Mouse (Mus musculus): ENCODE measurements around the gene Ptpn3. TPM values are rescaled to one million over a fixed set of nuclear protein-coding genes. Genes with fewer than 3 reads are reported as not detected.

Ptpn3 gene
- total and polyA plus RNA-seq, 3 experiments, result 4.7 to 8.4 TPM; not detected in 1

DNA sequence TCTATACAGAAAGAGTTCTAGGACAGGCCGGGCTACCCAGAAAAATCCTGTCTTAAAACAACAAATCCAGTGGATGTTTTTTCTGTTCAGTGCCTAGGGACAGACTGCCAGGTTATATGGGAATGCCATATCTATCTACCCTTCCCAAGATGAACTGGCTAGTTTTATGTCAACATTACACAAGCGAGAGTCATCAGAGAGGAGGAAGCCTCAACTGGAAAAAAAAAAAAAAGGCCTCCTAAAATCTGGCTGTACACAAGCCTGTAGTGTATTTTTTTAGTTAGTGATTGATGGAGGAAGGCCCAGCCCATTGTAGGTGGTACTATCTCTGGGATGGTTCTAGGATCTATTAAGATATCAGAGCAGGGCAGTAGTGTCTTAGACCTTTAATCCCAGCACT, 16.4 kb downstream of the Ptpn3 start:
- no peak for DNase-seq (ENCODE audit: low read depth, low spot score)
- Histone ChIP-seq H3K79me2 (ENCODE audit: control insufficient read depth, insufficient read depth, low read length, poor library complexity) (no peaks in the 10 kb centered on the region; the same call in 1 of the 2 replicates), H3K9me3 (replicated peaks; ENCODE audit: insufficient read depth, low read length) (no peaks in the 10 kb centered on the region), H3K4me1 (ENCODE audit: control insufficient read depth in 1 of 2, insufficient read depth in 2 of 2, low read length in 2 of 2) (0 out of 4 replicates have a peak, but pooled peaks cover 2 to 4% of the 10 kb centered on the region in 2 experiments), H3K27ac (ENCODE audit: control insufficient read depth, low read depth, low read length) (no peak overlapping the region), H3K27me3 (ENCODE audit: control insufficient read depth in 1 of 2, insufficient read depth in 2 of 2, low read length in 2 of 2) (no peaks in the 10 kb centered on the region), H3K9ac (ENCODE audit: control insufficient read depth, low read depth, low read length, poor library complexity, severe bottlenecking) (no peak overlapping the region), H3K36me3 (ENCODE audit: control insufficient read depth in 1 of 2, insufficient read depth in 2 of 2, low read length in 2 of 2) (peaks cover 0 to 5% of the 10 kb centered on the region in 2 experiments; a peak in 2 of 4 replicates), H3K4me3 (ENCODE audit: control insufficient read depth in 1 of 2, insufficient read depth in 1 of 2, low read depth in 2 of 2, low read length in 2 of 2) (no peak overlapping the region)
- no peak for TF ChIP-seq CHD1 (IDR thresholded peaks at IDR 0.05; ENCODE audit: low read depth, low read length)
- no peak for TF ChIP-seq E2F4 (IDR thresholded peaks at IDR 0.05; ENCODE audit: borderline replicate concordance, low read depth, low read length)
- no peak for TF ChIP-seq MEF2A (IDR thresholded peaks at IDR 0.05; ENCODE audit: extremely low read depth, insufficient replicate concordance, low read depth, low read length, poor library complexity, severe bottlenecking)
- no peak for TF ChIP-seq SMC3 (IDR thresholded peaks at IDR 0.05; ENCODE audit: low read depth, low read length)

DNA sequence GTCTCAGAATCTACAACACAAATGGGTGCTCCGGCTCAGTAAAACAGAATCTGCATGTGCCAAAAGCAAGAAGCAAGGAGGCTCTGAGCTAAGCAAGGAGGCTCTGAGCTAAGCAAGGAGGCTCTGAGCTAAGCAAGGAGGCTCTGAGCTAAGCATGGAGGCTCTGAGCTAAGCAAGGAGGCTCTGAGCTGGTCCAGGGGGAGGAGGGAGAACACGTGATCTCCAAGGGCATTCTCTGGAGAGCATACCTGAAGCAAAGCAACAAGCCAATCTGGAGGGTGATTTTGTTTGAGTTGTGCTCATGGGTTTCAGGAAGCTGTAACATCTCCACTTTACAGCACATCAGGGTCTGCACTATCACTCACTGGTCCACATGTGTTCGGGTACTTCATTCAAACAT, 18.4 kb downstream of the Ptpn3 start:
- H3K4me1 ChIP-seq (ENCODE audit: control insufficient read depth in 1 of 2, insufficient read depth in 2 of 2, low read length in 2 of 2), result peaks cover 0 to 9% of the 10 kb centered on the region in 2 experiments; a peak in 1 of 4 replicates

GRCm38 (mm10) chr4:57282630-57283029, 19.0 kb downstream of the Ptpn3 start:
- Histone ChIP-seq H3K4me1 (ENCODE audit: control insufficient read depth in 1 of 2, insufficient read depth in 2 of 2, low read length in 2 of 2) (peaks cover 0 to 5% of the 10 kb centered on the region in 2 experiments; a peak in 1 of 4 replicates), H3K27me3 (ENCODE audit: control insufficient read depth in 1 of 2, insufficient read depth in 2 of 2, low read length in 2 of 2) (no peaks in the 10 kb centered on the region), H3K4me3 (ENCODE audit: control insufficient read depth in 1 of 2, insufficient read depth in 1 of 2, low read depth in 2 of 2, low read length in 2 of 2) (no peak overlapping the region), H3K27ac (ENCODE audit: control insufficient read depth, low read depth, low read length) (no peak overlapping the region), H3K36me3 (ENCODE audit: control insufficient read depth in 1 of 2, insufficient read depth in 2 of 2, low read length in 2 of 2) (0 out of 4 replicates have a peak, but pooled peaks cover 0 to 3% of the 10 kb centered on the region in 2 experiments), H3K9ac (ENCODE audit: control insufficient read depth, low read depth, low read length, poor library complexity, severe bottlenecking) (no peak overlapping the region), H3K79me2 (ENCODE audit: control insufficient read depth, insufficient read depth, low read length, poor library complexity) (no peaks in the 10 kb centered on the region), H3K9me3 (replicated peaks; ENCODE audit: insufficient read depth, low read length) (no peaks in the 10 kb centered on the region)
- no peak for TF ChIP-seq ETS1 (IDR thresholded peaks at IDR 0.05; ENCODE audit: low read depth, low read length)
- TF ChIP-seq RCOR1 (IDR thresholded peaks at IDR 0.05; ENCODE audit: low read depth, low read length), result no peak
- no peak for TF ChIP-seq ZMIZ1 (IDR thresholded peaks at IDR 0.05; ENCODE audit: low read depth, low read length)
- TF ChIP-seq EP300 (IDR thresholded peaks at IDR 0.05; ENCODE audit: low read depth in 1 of 2, low read length in 2 of 2), result no peak
- no peak for TF ChIP-seq ELF1 (IDR thresholded peaks at IDR 0.05; ENCODE audit: low read depth, low read length)
- TF ChIP-seq RAD21 (IDR thresholded peaks at IDR 0.05; ENCODE audit: low read depth, low read length), result no peak
- TF ChIP-seq USF2 (IDR thresholded peaks at IDR 0.05; ENCODE audit: borderline replicate concordance in 1 of 2, insufficient read depth in 1 of 2, low read depth in 1 of 2, low read length in 2 of 2), result no peak
- no peak for TF ChIP-seq BHLHE40 (IDR thresholded peaks at IDR 0.05; ENCODE audit: borderline replicate concordance, low read depth, low read length)
- TF ChIP-seq CTCF (IDR thresholded peaks at IDR 0.05 in 2 of 3, conservative IDR thresholded peaks at IDR 0.05 in 1 of 3; ENCODE audit: control insufficient read depth in 1 of 3, insufficient read depth in 1 of 3, low read depth in 2 of 3, low read length in 3 of 3, poor library complexity in 1 of 3, severe bottlenecking in 1 of 3), result no peak
- TF ChIP-seq GABPA (IDR thresholded peaks at IDR 0.05; ENCODE audit: low read depth, low read length), result no peak
- no peak for TF ChIP-seq TBP (IDR thresholded peaks at IDR 0.05; ENCODE audit: low read depth, low read length)
- no peak for TF ChIP-seq GATA1 (IDR thresholded peaks at IDR 0.05; ENCODE audit: low read depth, low read length)
- no peak for DNase-seq (ENCODE audit: low read depth, low spot score)

More for the DNA sequence above, 18.4 kb downstream of the Ptpn3 start:
- DNase-seq (ENCODE audit: low read depth, low spot score), result no peak
- Histone ChIP-seq H3K27ac (ENCODE audit: control insufficient read depth, low read depth, low read length) (no peak overlapping the region), H3K9ac (ENCODE audit: control insufficient read depth, low read depth, low read length, poor library complexity, severe bottlenecking) (no peak overlapping the region), H3K4me3 (ENCODE audit: control insufficient read depth in 1 of 2, insufficient read depth in 1 of 2, low read depth in 2 of 2, low read length in 2 of 2) (no peak overlapping the region), H3K9me3 (replicated peaks; ENCODE audit: insufficient read depth, low read length) (no peaks in the 10 kb centered on the region), H3K27me3 (ENCODE audit: control insufficient read depth in 1 of 2, insufficient read depth in 2 of 2, low read length in 2 of 2) (no peaks in the 10 kb centered on the region), H3K36me3 (ENCODE audit: control insufficient read depth in 1 of 2, insufficient read depth in 2 of 2, low read length in 2 of 2) (peaks cover 0 to 6% of the 10 kb centered on the region in 2 experiments; a peak in 1 of 4 replicates), H3K79me2 (ENCODE audit: control insufficient read depth, insufficient read depth, low read length, poor library complexity) (no peaks in the 10 kb centered on the region)
- no peak for TF ChIP-seq TAL1 (IDR thresholded peaks at IDR 0.05; ENCODE audit: low read length)
- TF ChIP-seq CTCF (IDR thresholded peaks at IDR 0.05 in 2 of 3, conservative IDR thresholded peaks at IDR 0.05 in 1 of 3; ENCODE audit: control insufficient read depth in 1 of 3, insufficient read depth in 1 of 3, low read depth in 2 of 3, low read length in 3 of 3, poor library complexity in 1 of 3, severe bottlenecking in 1 of 3), result no peak
- no peak for TF ChIP-seq KAT2A (conservative IDR thresholded peaks at IDR 0.05; ENCODE audit: low read depth, low read length)
- no peak for TF ChIP-seq MYB (IDR thresholded peaks at IDR 0.05; ENCODE audit: low read depth, low read length)
- no peak for TF ChIP-seq NELFE (IDR thresholded peaks at IDR 0.05; ENCODE audit: low read depth, low read length)
- TF ChIP-seq USF2 (IDR thresholded peaks at IDR 0.05; ENCODE audit: borderline replicate concordance in 1 of 2, insufficient read depth in 1 of 2, low read depth in 1 of 2, low read length in 2 of 2), result no peak
